17 mouse cellular contexts compared by ENCODE assay signal in the genomic region with DNA sequence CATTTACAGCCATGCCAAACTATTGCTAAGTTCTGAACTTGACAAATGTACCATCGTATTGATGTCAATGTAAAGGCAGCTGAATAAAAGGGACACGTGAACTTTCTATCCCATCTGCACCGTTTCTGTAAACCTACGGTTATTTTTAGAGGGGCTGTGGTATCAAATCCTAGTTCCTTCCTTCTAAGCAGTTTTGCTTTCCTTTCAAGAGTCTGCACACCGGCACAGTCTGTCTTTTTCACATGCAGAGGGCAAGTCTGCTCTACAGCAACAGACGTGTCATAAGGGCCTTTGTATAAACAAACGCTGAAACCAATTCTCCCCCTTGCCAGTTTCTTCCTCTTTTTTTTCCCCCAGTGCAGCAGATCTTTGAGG. TPM values are rescaled to one million over a fixed set of nuclear protein-coding genes. Genes with fewer than 3 reads are reported as not detected.
DNase-seq lines count a peak whose midpoint lies in the region; ATAC-seq and TF ChIP-seq lines count a peak whose summit lies in the region.
"Had no signal": no experiment of that assay in that cellular context is flagged by ENCODE, and none has a peak within 500 bp of the region (broad histone marks: within the 10 kb centered on the region; RNA-seq: fewer than 3 reads in every experiment).

No protein-coding gene starts in this region.

- DNase-seq in gastrocnemius, adult 2 months = no peak
- DNase-seq in gastrocnemius, postnatal 10 days = no peak
- peak; percentile 79 for DNase-seq in 416B (ENCODE audit: low read depth)
- no peak for DNase-seq in adrenal gland, postnatal 4 days (ENCODE audit: low spot score in 2 of 2)
- no peak for DNase-seq in adrenal gland, adult 8-10 months
- DNase-seq: adrenal gland, postnatal 14 days; cerebellum, adult 11-12 months; gastrocnemius, postnatal 25 days; thymus, postnatal 14 days had no signal

- H3K9ac ChIP-seq in forebrain, embryonic 12.5 days = no peak overlapping the region
- H3K9ac ChIP-seq: embryonic facial prominence, embryonic 15.5 days; heart, embryonic 15.5 days; lung, embryonic 15.5 days had no signal

- H3K4me3 ChIP-seq in gastrocnemius, adult 2 months = no peak overlapping the region
- no peak overlapping the region for H3K4me3 ChIP-seq in bone marrow, adult 2 months (replicated peaks; ENCODE audit: control insufficient read depth, low read depth, low read length)
- H3K4me3 ChIP-seq in forebrain, embryonic 12.5 days (replicated peaks) = no peak overlapping the region
- H3K4me3 ChIP-seq: embryonic facial prominence, embryonic 15.5 days; heart, embryonic 15.5 days; lung, embryonic 15.5 days had no signal

- intact Hi-C loops in gastrocnemius, adult 2 months (cut with DNase I) = no loop called here

- no peak for TF ChIP-seq CTCF in gastrocnemius, adult 2 months (IDR thresholded peaks at IDR 0.05)
- TF ChIP-seq CTCF in bone marrow, adult 2 months (IDR thresholded peaks at IDR 0.05; ENCODE audit: control insufficient read depth, insufficient read depth, low read length) = no peak

- WGBS in bone marrow, adult 2 months = 1% methylated on average over 7 of the region's 7 CpGs
- WGBS in forebrain, embryonic 12.5 days = 86% methylated on average over 7 of the region's 7 CpGs

- H3K27ac ChIP-seq in gastrocnemius, adult 2 months = peak overlapping the region; percentile 43; the same call in 1 of the 2 replicates
- peak overlapping the region; percentile 75 for H3K27ac ChIP-seq in bone marrow, adult 2 months (ENCODE audit: control insufficient read depth, insufficient read depth, low read depth, low read length, poor library complexity)
- H3K27ac ChIP-seq in forebrain, embryonic 12.5 days = no peak overlapping the region
- H3K27ac ChIP-seq: embryonic facial prominence, embryonic 15.5 days; heart, embryonic 15.5 days; lung, embryonic 15.5 days had no signal

- peaks cover 11% of the 10 kb centered on the region for H3K36me3 ChIP-seq in forebrain, embryonic 12.5 days (replicated peaks)

- no peak overlapping the region for H3K4me2 ChIP-seq in forebrain, embryonic 12.5 days
- H3K4me2 ChIP-seq: embryonic facial prominence, embryonic 15.5 days; heart, embryonic 15.5 days; lung, embryonic 15.5 days had no signal

- no peak for TF ChIP-seq POLR2A in bone marrow, adult 2 months (IDR thresholded peaks at IDR 0.05; ENCODE audit: borderline replicate concordance, control insufficient read depth, low read depth, low read length)

- peak; percentile 74 for ATAC-seq in megakaryocyte, adult 5-6 weeks (ENCODE audit: poor library complexity, severe bottlenecking)
- ATAC-seq in forebrain, embryonic 12.5 days (ENCODE audit: low FRiP score) = no peak
- ATAC-seq: forebrain, embryonic 16.5 days; Patski had no signal

- H3K4me1 ChIP-seq in bone marrow, adult 2 months (ENCODE audit: control insufficient read depth, insufficient read depth, low read length) = peaks cover 7% of the 10 kb centered on the region
- H3K4me1 ChIP-seq in forebrain, embryonic 12.5 days = no peaks in the 10 kb centered on the region
- H3K4me1 ChIP-seq: embryonic facial prominence, embryonic 15.5 days; lung, embryonic 15.5 days had no signal

- no peaks in the 10 kb centered on the region for H3K27me3 ChIP-seq in forebrain, embryonic 12.5 days
- H3K27me3 ChIP-seq: embryonic facial prominence, embryonic 15.5 days; heart, embryonic 15.5 days; lung, embryonic 15.5 days; Patski had no signal

- no peaks in the 10 kb centered on the region for H3K9me3 ChIP-seq in forebrain, embryonic 12.5 days
- H3K9me3 ChIP-seq: embryonic facial prominence, embryonic 15.5 days; heart, embryonic 15.5 days; lung, embryonic 15.5 days had no signal

RNA-seq across cellular contexts. Expression of gene Eif2a, which starts 9.0 kb away (rescaled TPM):
- 10 to 100 TPM; 48.9 to 54.8 TPM for total RNA-seq in gastrocnemius, adult 2 months (2021)
- 10 to 100 TPM; 48.2 to 50.7 TPM for total RNA-seq in gastrocnemius, postnatal 10 days (2021)
- 21.5 and 34.5 TPM in 2 replicates for polyA plus RNA-seq in bone marrow, adult 2 months (2011; ENCODE audit: insufficient read depth, insufficient read length, low replicate concordance, missing spikeins)
- 122 and 151 TPM in 2 replicates for total RNA-seq in megakaryocyte, adult 5-6 weeks (2015)
- 75.9 and 80.9 TPM in 2 replicates for total RNA-seq in megakaryocyte, adult 5-6 weeks (2017)
- 10 to 100 TPM; 69.8 to 72.9 TPM for total RNA-seq in adrenal gland, postnatal 4 days (2021)
- total RNA-seq in adrenal gland, adult 8-10 months (2022) = 10 to 100 TPM; 51.6 to 73.1 (median 60.5) TPM
- 49.7 and 50.6 TPM in 2 replicates for polyA plus RNA-seq in forebrain, embryonic 12.5 days (2016; fragmentation: Nextera tagmentation; extraction: Ambion mirVana)

RNA-seq across cellular contexts. Expression of gene Serp1, which starts 9.1 kb away (rescaled TPM):
- 1 to 10 TPM; 6.4 to 8.0 TPM for total RNA-seq in gastrocnemius, adult 2 months (2021)
- 10 to 100 TPM; 16.5 to 19.4 TPM for total RNA-seq in gastrocnemius, postnatal 10 days (2021)
- 23.7 and 30.7 TPM in 2 replicates for polyA plus RNA-seq in bone marrow, adult 2 months (2011; ENCODE audit: insufficient read depth, insufficient read length, low replicate concordance, missing spikeins)
- 189 and 218 TPM in 2 replicates for total RNA-seq in megakaryocyte, adult 5-6 weeks (2015)
- 208 and 222 TPM in 2 replicates for total RNA-seq in megakaryocyte, adult 5-6 weeks (2017)
- 10 to 100 TPM; 58.8 to 61.4 TPM for total RNA-seq in adrenal gland, postnatal 4 days (2021)
- total RNA-seq in adrenal gland, adult 8-10 months (2022) = 100 to 1,000 TPM in 2 of 4 experiments, 10 to 100 TPM in 2; 95.8 to 126 (median 105) TPM
- polyA plus RNA-seq in forebrain, embryonic 12.5 days (2016; fragmentation: Nextera tagmentation; extraction: Ambion mirVana) = 117 and 121 TPM in 2 replicates

RNA-seq across cellular contexts. Expression of gene Selenot, which starts 59.8 kb away (rescaled TPM):
- total RNA-seq in gastrocnemius, adult 2 months (2021) = 100 to 1,000 TPM; 119 to 136 TPM
- 10 to 100 TPM; 80.2 to 92.4 TPM for total RNA-seq in gastrocnemius, postnatal 10 days (2021)
- 26.7 and 31.9 TPM in 2 replicates for polyA plus RNA-seq in bone marrow, adult 2 months (2011; ENCODE audit: insufficient read depth, insufficient read length, low replicate concordance, missing spikeins)
- 161 and 163 TPM in 2 replicates for total RNA-seq in megakaryocyte, adult 5-6 weeks (2015)
- 203 and 210 TPM in 2 replicates for total RNA-seq in megakaryocyte, adult 5-6 weeks (2017)
- total RNA-seq in adrenal gland, postnatal 4 days (2021) = 100 to 1,000 TPM; 110 to 113 TPM
- 100 to 1,000 TPM; 128 to 153 (median 139) TPM for total RNA-seq in adrenal gland, adult 8-10 months (2022)
- 21.1 and 23.6 TPM in 2 replicates for polyA plus RNA-seq in forebrain, embryonic 12.5 days (2016; fragmentation: Nextera tagmentation; extraction: Ambion mirVana)
